Mouse (Mus musculus) megakaryocyte, embryonic 14.5 days (primary cell): ENCODE measurements around the gene Podxl2.

Experiments used
- FLI1 ChIP-seq: IDR thresholded peaks from 2 replicates; pipeline ENCODE4 v1.6.1; 2012; ENCODE audit warnings: low read length, inconsistent platforms, mixed read lengths
- GATA1 ChIP-seq: IDR thresholded peaks from 3 replicates; pipeline ENCODE4 v1.6.1; 2012; ENCODE audit warnings: mixed read lengths, low read length, inconsistent platforms, borderline replicate concordance

- TF ChIP-seq GATA1, result no peak
- no peak for TF ChIP-seq FLI1
Measured at GRCm38 (mm10) chr6:88836178-88836819, 38.5 kb downstream of the Podxl2 start.
